Mouse (Mus musculus): Measurements from ENCODE around the gene Lrrfip2.

Lrrfip2 gene

GRCm38 (mm10) chr9:111161213-111161612, 43.8 kb downstream of the Lrrfip2 start:
- no peak for DNase-seq (ENCODE audit: low spot score)

GRCm38 (mm10) chr9:111166612-111167011, 49.2 kb downstream of the Lrrfip2 start:
- no peak for DNase-seq (ENCODE audit: low spot score)

GRCm38 (mm10) chr9:111170430-111170829, 53.0 kb downstream of the Lrrfip2 start:
- no peak for DNase-seq (ENCODE audit: low spot score)

- DNase-seq (ENCODE audit: low spot score) = no peak
Measured at GRCm38 (mm10) chr9:111174071-111174470, 56.7 kb downstream of the Lrrfip2 start.

- DNase-seq (ENCODE audit: low spot score) = no peak
Measured at GRCm38 (mm10) chr9:111178971-111179370, 61.6 kb downstream of the Lrrfip2 start.

GRCm38 (mm10) chr9:111182176-111182575, 64.8 kb downstream of the Lrrfip2 start:
- no peak for DNase-seq (ENCODE audit: low spot score)

- no peak for DNase-seq (ENCODE audit: low spot score)
Measured at GRCm38 (mm10) chr9:111184929-111185328, 67.5 kb downstream of the Lrrfip2 start.

- DNase-seq (ENCODE audit: low spot score) = no peak
Measured at GRCm38 (mm10) chr9:111186861-111187260, 69.5 kb downstream of the Lrrfip2 start.

- no peak for DNase-seq (ENCODE audit: low spot score)
Measured at GRCm38 (mm10) chr9:111188731-111189130, 71.3 kb downstream of the Lrrfip2 start.

GRCm38 (mm10) chr9:111193211-111193610, 75.8 kb downstream of the Lrrfip2 start:
- no peak for DNase-seq (ENCODE audit: low spot score)

- no peak for DNase-seq (ENCODE audit: low spot score)
Measured at GRCm38 (mm10) chr9:111197116-111197515, 79.7 kb downstream of the Lrrfip2 start.

GRCm38 (mm10) chr9:111197712-111198111, 80.3 kb downstream of the Lrrfip2 start:
- no peak for DNase-seq (ENCODE audit: low spot score)

- no peak for DNase-seq (ENCODE audit: low spot score)
Measured at GRCm38 (mm10) chr9:111198332-111198731, 80.9 kb downstream of the Lrrfip2 start.

- DNase-seq (ENCODE audit: low spot score) = no peak
Measured at GRCm38 (mm10) chr9:111200208-111200607, 82.8 kb downstream of the Lrrfip2 start.

- no peak for DNase-seq (ENCODE audit: low spot score)
Measured at GRCm38 (mm10) chr9:111204601-111205375, 87.4 kb downstream of the Lrrfip2 start.

GRCm38 (mm10) chr9:111207683-111208082, 90.3 kb downstream of the Lrrfip2 start:
- no peak for DNase-seq (ENCODE audit: low spot score)

GRCm38 (mm10) chr9:111208185-111208584, 90.8 kb downstream of the Lrrfip2 start:
- no peak for DNase-seq (ENCODE audit: low spot score)

GRCm38 (mm10) chr9:111209158-111209699, 91.8 kb downstream of the Lrrfip2 start:
- no peak for DNase-seq (ENCODE audit: low spot score)

GRCm38 (mm10) chr9:111210412-111210811, 93.0 kb downstream of the Lrrfip2 start:
- no peak for DNase-seq (ENCODE audit: low spot score)

- no peak for DNase-seq (ENCODE audit: low spot score)
Measured at GRCm38 (mm10) chr9:111211122-111212041, 94.0 kb downstream of the Lrrfip2 start.

- DNase-seq (ENCODE audit: low spot score) = no peak
Measured at GRCm38 (mm10) chr9:111213501-111213900, 96.1 kb downstream of the Lrrfip2 start.

- no peak for DNase-seq (ENCODE audit: low spot score)
Measured at GRCm38 (mm10) chr9:111216424-111216823, 99.0 kb downstream of the Lrrfip2 start.
